Mouse (Mus musculus): ENCODE results near the gene Tbc1d16. TPM values are rescaled to one million over a fixed set of nuclear protein-coding genes. Genes with fewer than 3 reads are reported as not detected.
"Not testable (repeated sequence)": the region's sequence is repeated elsewhere in the genome, so short reads cannot be mapped to it uniquely, and the experiment has no call there.

Gene Tbc1d16
- polyA plus RNA-seq (2012; rRNA removed), result 15.8 and 17.6 TPM in 2 replicates

GRCm38 (mm10) chr11:119228091-119228781 is at the start of gene Tbc1d16, which contains the start of gene Ccdc40:
Tbc1d16 (minus strand) TSS chr11:119228499.
Ccdc40 (plus strand) TSS chr11:119228572.
- TF ChIP-seq CTCF (IDR thresholded peaks at IDR 0.05; ENCODE audit: insufficient read depth, low read length) (no peak), POLR2A (IDR thresholded peaks at IDR 0.05; ENCODE audit: borderline replicate concordance, extremely low read depth, low read depth, low read length) (peak; percentile 49; the same call in 1 of the 2 replicates)
- WGBS, result under 1% methylated on average over 66 of the region's 66 CpGs
- peak; percentile 72 for DNase-seq
- Histone ChIP-seq H3K4me3 (replicated peaks; ENCODE audit: extremely low read depth, low read depth, low read length) (peak within 1 kb of the TSS; percentile 80), H3K4me1 (ENCODE audit: control insufficient read depth, insufficient read depth, low read length) (peaks cover 7% of the 10 kb centered on the region)

GRCm38 (mm10) chr11:119273186-119273930 is 45.1 kb upstream of the Tbc1d16 start:
- Histone ChIP-seq H3K4me3 (replicated peaks; ENCODE audit: extremely low read depth, low read depth, low read length) (no peak overlapping the region), H3K4me1 (ENCODE audit: control insufficient read depth, insufficient read depth, low read length) (peaks cover 4% of the 10 kb centered on the region; the same call in 1 of the 2 replicates)
- DNase-seq, result no peak
- no peak for TF ChIP-seq POLR2A (IDR thresholded peaks at IDR 0.05; ENCODE audit: borderline replicate concordance, extremely low read depth, low read depth, low read length)
- 0 out of 2 replicates have a peak, but pooled peaks have one; percentile 9 for TF ChIP-seq CTCF (IDR thresholded peaks at IDR 0.05; ENCODE audit: insufficient read depth, low read length)
- 88% methylated on average over 8 of the region's 8 CpGs for WGBS

- not testable (repeated sequence) for H3K4me3 ChIP-seq (replicated peaks; ENCODE audit: extremely low read depth, low read depth, low read length); H3K4me1 ChIP-seq (ENCODE audit: control insufficient read depth, insufficient read depth, low read length); DNase-seq
- 0 out of 2 replicates have a peak, but pooled peaks have one; percentile 15 for TF ChIP-seq CTCF (IDR thresholded peaks at IDR 0.05; ENCODE audit: insufficient read depth, low read length)
- 70% methylated on average over 3 of the region's 3 CpGs for WGBS
These were observed 44.2 kb upstream of the Tbc1d16 start for GRCm38 (mm10) chr11:119272492-119272891.

GRCm38 (mm10) chr11:119268557-119269195 is 40.4 kb upstream of the Tbc1d16 start:
- 74% methylated on average over 16 of the region's 16 CpGs for WGBS
- TF ChIP-seq CTCF (IDR thresholded peaks at IDR 0.05; ENCODE audit: insufficient read depth, low read length) (no peak), POLR2A (IDR thresholded peaks at IDR 0.05; ENCODE audit: borderline replicate concordance, extremely low read depth, low read depth, low read length) (no peak)
- peak; percentile 36 for DNase-seq
- H3K4me1 ChIP-seq (ENCODE audit: control insufficient read depth, insufficient read depth, low read length), result peaks cover 5% of the 10 kb centered on the region; the same call in 1 of the 2 replicates
- H3K4me3 ChIP-seq (replicated peaks; ENCODE audit: extremely low read depth, low read depth, low read length), result peak overlapping the region; percentile 22

GRCm38 (mm10) chr11:119267768-119268556 is 39.7 kb upstream of the Tbc1d16 start, which contains the start of gene Gaa:
Gaa (plus strand) TSS chr11:119267887.
- Histone ChIP-seq H3K4me1 (ENCODE audit: control insufficient read depth, insufficient read depth, low read length) (peaks cover 5% of the 10 kb centered on the region; the same call in 1 of the 2 replicates), H3K4me3 (replicated peaks; ENCODE audit: extremely low read depth, low read depth, low read length) (peak within 1 kb of the TSS; percentile 72)
- DNase-seq, result peak; percentile 97
- TF ChIP-seq CTCF (IDR thresholded peaks at IDR 0.05; ENCODE audit: insufficient read depth, low read length) (peak; percentile 93), POLR2A (IDR thresholded peaks at IDR 0.05; ENCODE audit: borderline replicate concordance, extremely low read depth, low read depth, low read length) (peak; percentile 66; the same call in 1 of the 2 replicates)
- WGBS, result 2% methylated on average over 52 of the region's 52 CpGs

- DNase-seq, result no peak
These were observed 39.0 kb upstream of the Tbc1d16 start for GRCm38 (mm10) chr11:119267241-119267674.

GRCm38 (mm10) chr11:119265811-119266210 is 37.5 kb upstream of the Tbc1d16 start:
- 66% methylated on average over 7 of the region's 7 CpGs for WGBS
- TF ChIP-seq POLR2A (IDR thresholded peaks at IDR 0.05; ENCODE audit: borderline replicate concordance, extremely low read depth, low read depth, low read length) (no peak), CTCF (IDR thresholded peaks at IDR 0.05; ENCODE audit: insufficient read depth, low read length) (no peak)

More at GRCm38 (mm10) chr11:119267241-119267674, 39.0 kb upstream of the Tbc1d16 start:
- no peak for TF ChIP-seq POLR2A (IDR thresholded peaks at IDR 0.05; ENCODE audit: borderline replicate concordance, extremely low read depth, low read depth, low read length)
- TF ChIP-seq CTCF (IDR thresholded peaks at IDR 0.05; ENCODE audit: insufficient read depth, low read length), result no peak
- 44% methylated on average over 6 of the region's 6 CpGs for WGBS
- Histone ChIP-seq H3K4me1 (ENCODE audit: control insufficient read depth, insufficient read depth, low read length) (peaks cover 5% of the 10 kb centered on the region; the same call in 1 of the 2 replicates), H3K4me3 (replicated peaks; ENCODE audit: extremely low read depth, low read depth, low read length) (no peak overlapping the region)

GRCm38 (mm10) chr11:119264413-119264812 is 36.1 kb upstream of the Tbc1d16 start:
- H3K4me3 ChIP-seq (replicated peaks; ENCODE audit: extremely low read depth, low read depth, low read length), result no peak overlapping the region
- no peak for DNase-seq
- peaks cover 5% of the 10 kb centered on the region; the same call in 1 of the 2 replicates for H3K4me1 ChIP-seq (ENCODE audit: control insufficient read depth, insufficient read depth, low read length)
- TF ChIP-seq POLR2A (IDR thresholded peaks at IDR 0.05; ENCODE audit: borderline replicate concordance, extremely low read depth, low read depth, low read length) (no peak), CTCF (IDR thresholded peaks at IDR 0.05; ENCODE audit: insufficient read depth, low read length) (no peak)
- WGBS, result 92% methylated on average over 13 of the region's 13 CpGs

More at GRCm38 (mm10) chr11:119265811-119266210, 37.5 kb upstream of the Tbc1d16 start:
- DNase-seq, result no peak
- Histone ChIP-seq H3K4me1 (ENCODE audit: control insufficient read depth, insufficient read depth, low read length) (peaks cover 5% of the 10 kb centered on the region; the same call in 1 of the 2 replicates), H3K4me3 (replicated peaks; ENCODE audit: extremely low read depth, low read depth, low read length) (no peak overlapping the region)
